Mouse (Mus musculus) forebrain, embryonic 12.5 days (tissue): Measurements from ENCODE around the gene Zfp473. TPM values are rescaled to one million over a fixed set of nuclear protein-coding genes. Genes with fewer than 3 reads are reported as not detected.
A peak's percentile ranks its signal among the peaks of the same experiment; 100 is the strongest.
"Not testable (repeated sequence)": the region's sequence is repeated elsewhere in the genome, so short reads cannot be mapped to it uniquely, and the experiment has no call there.

Experiments used
- ATAC-seq: fragments of 200-750 bp; cut with Nextera tagmentation; 2 replicates; pipeline ENCODE4 v1.8.0; 2017; ENCODE audit warnings: moderate TSS enrichment; ENCODE audit not compliant: low FRiP score
- H3K27ac ChIP-seq: fragments of 300-500 bp; sonication (generic); 2 replicates; pipeline ENCODE4 v1.5.1; 2016; ENCODE audit warnings: mild to moderate bottlenecking
- H3K27me3 ChIP-seq: fragments of 300-500 bp; sonication (generic); 2 replicates; pipeline ENCODE4 v1.6.1; 2016; ENCODE audit warnings: mild to moderate bottlenecking
- H3K36me3 ChIP-seq: fragments of 300-500 bp; sonication (generic); replicated peaks from 2 replicates; pipeline ENCODE4 v1.6.1; 2016; ENCODE audit warnings: mild to moderate bottlenecking
- H3K4me1 ChIP-seq: fragments of 300-500 bp; sonication (generic); 2 replicates; pipeline ENCODE4 v1.6.1; 2016
- H3K4me2 ChIP-seq: fragments of 300-500 bp; sonication (generic); 2 replicates; pipeline ENCODE4 v1.6.1; 2016; ENCODE audit warnings: mild to moderate bottlenecking, moderate library complexity
- H3K4me3 ChIP-seq: fragments of 300-500 bp; sonication (generic); replicated peaks from 2 replicates; pipeline ENCODE4 v1.5.1; 2016; ENCODE audit warnings: mild to moderate bottlenecking
- H3K9ac ChIP-seq: fragments of 300-500 bp; sonication (generic); 2 replicates; pipeline ENCODE4 v1.6.1; 2016; ENCODE audit warnings: mild to moderate bottlenecking
- H3K9me3 ChIP-seq: fragments of 300-500 bp; sonication (generic); 2 replicates; pipeline ENCODE4 v1.6.1; 2016
- whole genome bisulfite sequencing: fragments of 180-500 bp; shearing (Covaris S2); methylation state at CpG from one replicate; pipeline ENCODE4 v1.1.7; 2016; 5-methylcytosine and 5-hydroxymethylcytosine counted together
- polyA plus RNA-seq: library from polyadenylated mRNA; unstranded; fragments of >200 nt; fragmentation: Nextera tagmentation; extraction: Ambion mirVana; gene quantifications from 2 replicates; pipeline ENCODE4 v1.2.1, GENCODE M21; 2016

The Zfp473 gene
- 2.3 and 2.4 TPM in 2 replicates for polyA plus RNA-seq

GRCm38 (mm10) chr7:44750950-44751349 is at the start of gene Zfp473:
Zfp473 (minus strand) TSS chr7:44751050.
- H3K9ac ChIP-seq, ATAC-seq: not testable (repeated sequence)
- WGBS, result 82% methylated on average over 1 of the region's 1 CpGs

DNA sequence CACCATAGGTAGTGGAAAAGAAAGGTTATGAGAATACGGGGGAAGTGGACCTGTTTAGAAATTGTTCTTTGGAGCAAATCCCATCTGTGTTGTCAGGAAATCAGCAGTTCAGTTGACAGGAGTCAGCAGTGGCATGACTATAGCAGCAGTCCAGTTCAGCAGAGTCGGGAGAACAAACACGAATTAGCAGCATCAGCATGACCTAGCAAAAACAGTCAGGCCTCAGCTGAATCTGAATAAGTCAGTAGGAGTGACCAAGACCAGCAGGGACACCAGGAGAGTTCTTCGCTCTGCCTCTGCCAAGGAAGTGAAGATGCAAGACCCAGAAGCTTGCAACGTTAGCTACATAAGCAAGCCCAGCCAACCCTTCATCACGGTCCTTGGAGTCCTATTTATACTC is 41.9 kb upstream of the Zfp473 start:
- Histone ChIP-seq H3K27me3 (no peaks in the 10 kb centered on the region; the same call in 1 of the 2 replicates), H3K4me2 (no peak overlapping the region), H3K4me3 (no peak overlapping the region), H3K9me3 (peaks cover 3% of the 10 kb centered on the region; the same call in 1 of the 2 replicates), H3K27ac (no peak overlapping the region), H3K9ac (no peak overlapping the region), H3K36me3 (no peaks in the 10 kb centered on the region), H3K4me1 (no peaks in the 10 kb centered on the region)
- ATAC-seq, result no peak
- 84% methylated on average over 6 of the region's 6 CpGs for whole genome bisulfite sequencing

More at GRCm38 (mm10) chr7:44750950-44751349, at the start of gene Zfp473:
- not testable (repeated sequence) for H3K4me3 ChIP-seq, H3K27me3 ChIP-seq, H3K27ac ChIP-seq, H3K9me3 ChIP-seq, H3K4me2 ChIP-seq
- Histone ChIP-seq H3K36me3 (peaks cover 35% of the 10 kb centered on the region), H3K4me1 (peaks cover 19% of the 10 kb centered on the region)

- Histone ChIP-seq H3K9me3 (peaks cover 3% of the 10 kb centered on the region; the same call in 1 of the 2 replicates), H3K9ac (no peak overlapping the region), H3K27ac (no peak overlapping the region), H3K4me2 (no peak overlapping the region), H3K4me3 (no peak overlapping the region), H3K27me3 (no peaks in the 10 kb centered on the region; the same call in 1 of the 2 replicates), H3K4me1 (no peaks in the 10 kb centered on the region), H3K36me3 (no peaks in the 10 kb centered on the region)
- 65% methylated on average over 4 of the region's 4 CpGs for WGBS
- no peak for ATAC-seq
Observed at GRCm38 (mm10) chr7:44790066-44790465, 39.2 kb upstream of the Zfp473 start.

GRCm38 (mm10) chr7:44789531-44789930 is 38.7 kb upstream of the Zfp473 start:
- no peak overlapping the region for H3K4me3 ChIP-seq
- no peaks in the 10 kb centered on the region; the same call in 1 of the 2 replicates for H3K27me3 ChIP-seq
- H3K9me3 ChIP-seq, result peaks cover 3% of the 10 kb centered on the region; the same call in 1 of the 2 replicates
- no peak overlapping the region for H3K4me2 ChIP-seq
- 78% methylated on average over 3 of the region's 3 CpGs for WGBS
- H3K9ac ChIP-seq, result no peak overlapping the region
- no peak for ATAC-seq
- H3K36me3 ChIP-seq, result no peaks in the 10 kb centered on the region
- no peaks in the 10 kb centered on the region for H3K4me1 ChIP-seq
- H3K27ac ChIP-seq, result no peak overlapping the region

- WGBS, result 91% methylated on average over 8 of the region's 8 CpGs
- Histone ChIP-seq H3K27ac (no peak overlapping the region), H3K4me1 (no peaks in the 10 kb centered on the region), H3K36me3 (peaks cover 15% of the 10 kb centered on the region), H3K9ac (no peak overlapping the region), H3K4me2 (no peak overlapping the region), H3K4me3 (no peak overlapping the region), H3K27me3 (no peaks in the 10 kb centered on the region), H3K9me3 (no peaks in the 10 kb centered on the region)
- ATAC-seq, result no peak
Observed at GRCm38 (mm10) chr7:44780101-44780500, 29.3 kb upstream of the Zfp473 start.

DNA sequence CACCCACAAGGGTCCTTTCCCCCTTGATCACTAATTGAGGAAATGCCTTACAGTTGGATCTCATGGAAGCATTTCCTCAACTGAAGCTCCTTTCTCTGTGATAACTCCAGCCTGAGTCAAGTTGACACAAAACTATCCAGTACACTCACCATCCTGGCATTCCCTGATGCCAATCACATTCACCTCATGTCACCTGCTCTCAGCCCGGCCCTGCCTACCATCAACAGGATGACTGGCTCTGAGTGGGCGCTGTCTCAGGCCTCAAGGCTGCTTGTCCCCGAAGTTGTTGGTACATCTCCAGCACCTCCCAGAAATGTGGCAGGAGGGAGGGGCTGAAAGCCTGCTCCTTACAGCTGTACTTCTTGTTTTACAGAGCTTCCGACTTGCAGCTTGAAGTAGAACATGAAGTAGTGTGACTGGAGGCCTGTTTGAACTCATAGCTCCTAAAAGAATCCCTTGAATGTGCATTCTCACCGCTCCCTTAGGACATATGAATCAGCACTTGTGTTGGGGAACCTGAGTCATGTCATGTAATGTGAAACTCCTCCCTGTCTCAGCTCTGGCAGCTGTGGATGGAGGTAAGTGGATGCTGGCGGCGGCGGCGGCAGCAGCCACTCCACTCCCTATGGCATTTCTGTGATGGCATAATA is 26.1 kb upstream of the Zfp473 start:
- ATAC-seq, result no peak
- no peaks in the 10 kb centered on the region for H3K9me3 ChIP-seq
- 93% methylated on average over 9 of the region's 9 CpGs for WGBS
- H3K4me3 ChIP-seq, result no peak overlapping the region
- peaks cover 38% of the 10 kb centered on the region for H3K36me3 ChIP-seq
- H3K9ac ChIP-seq, result no peak overlapping the region
- H3K4me2 ChIP-seq, result no peak overlapping the region
- H3K4me1 ChIP-seq, result no peaks in the 10 kb centered on the region
- H3K27ac ChIP-seq, result no peak overlapping the region
- no peaks in the 10 kb centered on the region for H3K27me3 ChIP-seq

DNA sequence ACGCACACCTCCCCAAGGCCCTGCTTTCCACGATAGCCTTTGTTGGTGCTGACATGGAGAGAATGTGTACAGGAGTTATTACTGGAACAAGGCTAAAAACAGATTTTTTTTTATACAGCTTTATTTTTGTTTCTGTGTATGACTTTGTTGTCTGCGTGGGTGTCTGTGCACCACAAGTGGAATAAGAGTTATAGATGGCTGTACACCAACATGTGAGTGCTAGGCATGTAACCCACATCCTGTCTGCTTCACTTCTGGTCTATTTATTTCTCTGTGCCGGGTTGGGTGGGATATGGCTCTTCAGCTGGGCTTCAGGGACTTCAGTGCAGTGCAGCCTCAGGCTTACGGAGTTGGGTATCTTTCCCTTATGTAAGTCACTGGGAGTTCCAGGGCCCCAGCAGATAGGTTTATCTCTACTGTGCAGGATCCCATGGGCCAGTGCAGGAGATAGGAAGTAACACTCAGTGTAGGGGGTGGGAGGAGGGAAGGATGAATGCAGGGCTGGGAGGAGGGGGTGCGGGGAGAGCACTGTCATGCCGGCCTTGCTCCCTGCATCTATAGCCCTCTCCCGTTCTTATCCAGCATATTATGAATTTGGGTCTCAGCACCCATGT is 21.8 kb upstream of the Zfp473 start:
- Histone ChIP-seq H3K9ac (no peak overlapping the region), H3K27ac (no peak overlapping the region), H3K4me2 (no peak overlapping the region), H3K9me3 (no peaks in the 10 kb centered on the region), H3K27me3 (no peaks in the 10 kb centered on the region), H3K4me1 (no peaks in the 10 kb centered on the region), H3K36me3 (peaks cover 74% of the 10 kb centered on the region), H3K4me3 (no peak overlapping the region)
- ATAC-seq, result no peak
- 90% methylated on average over 8 of the region's 8 CpGs for WGBS

DNA sequence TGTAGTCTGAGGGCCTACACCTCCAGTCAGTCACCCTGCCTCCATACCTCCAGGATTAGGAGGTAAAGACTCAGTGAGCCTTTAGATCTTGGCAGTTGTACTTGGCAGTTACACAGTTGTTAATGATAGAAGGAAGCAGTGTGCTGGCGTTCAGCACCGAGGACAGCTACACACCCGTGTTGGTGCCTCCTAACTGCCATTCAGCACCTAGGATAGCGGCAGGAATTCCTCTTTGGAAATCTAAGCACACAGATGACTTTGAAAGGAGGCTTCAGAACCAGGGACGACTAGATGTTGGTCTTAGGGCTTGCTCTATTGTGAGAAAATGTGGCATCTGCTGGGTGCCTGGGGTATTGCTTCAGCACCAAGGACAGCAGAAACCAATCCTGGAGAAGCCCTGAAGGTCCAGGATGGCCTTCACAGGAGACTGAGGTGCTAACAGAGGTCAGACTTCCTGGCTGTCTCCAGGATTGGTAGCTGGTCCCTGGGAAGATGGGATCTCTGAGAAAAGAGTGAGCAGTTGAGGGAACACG is 19.3 kb upstream of the Zfp473 start:
- ATAC-seq, result no peak
- H3K36me3 ChIP-seq, result peaks cover 82% of the 10 kb centered on the region
- H3K27me3 ChIP-seq, result no peaks in the 10 kb centered on the region
- H3K4me3 ChIP-seq, result no peak overlapping the region
- WGBS, result 16% methylated on average over 6 of the region's 6 CpGs
- no peak overlapping the region for H3K27ac ChIP-seq
- H3K4me2 ChIP-seq, result no peak overlapping the region
- no peaks in the 10 kb centered on the region for H3K9me3 ChIP-seq
- no peaks in the 10 kb centered on the region for H3K4me1 ChIP-seq
- H3K9ac ChIP-seq, result no peak overlapping the region

DNA sequence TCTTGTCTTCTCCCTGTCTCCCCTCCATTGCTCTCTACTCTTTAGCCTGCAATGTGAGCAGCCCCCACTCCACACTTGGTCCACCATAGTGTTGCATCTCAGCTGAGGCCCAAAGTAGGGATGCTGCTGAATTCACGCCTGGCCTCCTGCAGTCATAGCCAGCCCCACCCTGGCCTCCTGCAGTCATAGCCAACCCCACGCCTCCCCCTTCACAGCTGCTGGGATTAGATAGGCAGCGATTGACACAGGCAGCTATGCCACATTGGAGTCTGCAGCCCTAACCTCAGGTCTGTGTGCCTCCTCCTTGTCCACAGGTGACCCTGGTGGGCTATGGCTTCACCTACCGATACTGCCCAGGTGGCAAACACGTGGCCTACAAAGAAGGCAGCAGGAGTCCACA is 17.3 kb upstream of the Zfp473 start:
- no peak overlapping the region for H3K4me2 ChIP-seq
- H3K4me1 ChIP-seq, result no peaks in the 10 kb centered on the region
- no peak for ATAC-seq
- no peak overlapping the region for H3K4me3 ChIP-seq
- no peaks in the 10 kb centered on the region for H3K9me3 ChIP-seq
- H3K27me3 ChIP-seq, result no peaks in the 10 kb centered on the region
- H3K36me3 ChIP-seq, result peaks cover 76% of the 10 kb centered on the region
- H3K9ac ChIP-seq, result no peak overlapping the region
- 85% methylated on average over 5 of the region's 5 CpGs for WGBS
- H3K27ac ChIP-seq, result no peak overlapping the region

GRCm38 (mm10) chr7:44760366-44760765 is 9.5 kb upstream of the Zfp473 start:
- no peak overlapping the region for H3K9ac ChIP-seq
- no peak overlapping the region for H3K27ac ChIP-seq
- no peaks in the 10 kb centered on the region for H3K27me3 ChIP-seq
- ATAC-seq, result no peak
- H3K9me3 ChIP-seq, result no peaks in the 10 kb centered on the region
- H3K4me1 ChIP-seq, result no peaks in the 10 kb centered on the region
- H3K4me3 ChIP-seq, result no peak overlapping the region
- H3K36me3 ChIP-seq, result peaks cover 74% of the 10 kb centered on the region
- no peak overlapping the region for H3K4me2 ChIP-seq

- Histone ChIP-seq H3K4me3 (no peak overlapping the region), H3K36me3 (peaks cover 84% of the 10 kb centered on the region), H3K27ac (no peak overlapping the region), H3K4me1 (no peaks in the 10 kb centered on the region), H3K9me3 (no peaks in the 10 kb centered on the region), H3K27me3 (no peaks in the 10 kb centered on the region), H3K9ac (no peak overlapping the region), H3K4me2 (no peak overlapping the region)
- 91% methylated on average over 2 of the region's 2 CpGs for WGBS
- no peak for ATAC-seq
Observed at GRCm38 (mm10) chr7:44757164-44757563, 6.3 kb upstream of the Zfp473 start.

- Histone ChIP-seq H3K9ac (peak within 1 kb of the TSS; percentile 54), H3K4me1 (peaks cover 28% of the 10 kb centered on the region), H3K9me3 (no peaks in the 10 kb centered on the region), H3K27ac (peak within 1 kb of the TSS; percentile 75), H3K27me3 (no peaks in the 10 kb centered on the region), H3K36me3 (peaks cover 9% of the 10 kb centered on the region), H3K4me2 (peak within 1 kb of the TSS; percentile 69), H3K4me3 (peak within 1 kb of the TSS; percentile 59)
- under 1% methylated on average over 44 of the region's 44 CpGs for WGBS
- ATAC-seq, result peak; percentile 97
Observed at GRCm38 (mm10) chr7:44748101-44749044, 2.5 kb downstream of the Zfp473 start, which contains the start of gene Vrk3. Vrk3 (plus strand) TSS chr7:44748413.
